Mouse (Mus musculus): ENCODE results near the gene Erp27. TPM values are rescaled to one million over a fixed set of nuclear protein-coding genes. Genes with fewer than 3 reads are reported as not detected.

The Erp27 gene
- polyA plus RNA-seq, 1 experiment from 2014 or later = 0.34 TPM

DNA sequence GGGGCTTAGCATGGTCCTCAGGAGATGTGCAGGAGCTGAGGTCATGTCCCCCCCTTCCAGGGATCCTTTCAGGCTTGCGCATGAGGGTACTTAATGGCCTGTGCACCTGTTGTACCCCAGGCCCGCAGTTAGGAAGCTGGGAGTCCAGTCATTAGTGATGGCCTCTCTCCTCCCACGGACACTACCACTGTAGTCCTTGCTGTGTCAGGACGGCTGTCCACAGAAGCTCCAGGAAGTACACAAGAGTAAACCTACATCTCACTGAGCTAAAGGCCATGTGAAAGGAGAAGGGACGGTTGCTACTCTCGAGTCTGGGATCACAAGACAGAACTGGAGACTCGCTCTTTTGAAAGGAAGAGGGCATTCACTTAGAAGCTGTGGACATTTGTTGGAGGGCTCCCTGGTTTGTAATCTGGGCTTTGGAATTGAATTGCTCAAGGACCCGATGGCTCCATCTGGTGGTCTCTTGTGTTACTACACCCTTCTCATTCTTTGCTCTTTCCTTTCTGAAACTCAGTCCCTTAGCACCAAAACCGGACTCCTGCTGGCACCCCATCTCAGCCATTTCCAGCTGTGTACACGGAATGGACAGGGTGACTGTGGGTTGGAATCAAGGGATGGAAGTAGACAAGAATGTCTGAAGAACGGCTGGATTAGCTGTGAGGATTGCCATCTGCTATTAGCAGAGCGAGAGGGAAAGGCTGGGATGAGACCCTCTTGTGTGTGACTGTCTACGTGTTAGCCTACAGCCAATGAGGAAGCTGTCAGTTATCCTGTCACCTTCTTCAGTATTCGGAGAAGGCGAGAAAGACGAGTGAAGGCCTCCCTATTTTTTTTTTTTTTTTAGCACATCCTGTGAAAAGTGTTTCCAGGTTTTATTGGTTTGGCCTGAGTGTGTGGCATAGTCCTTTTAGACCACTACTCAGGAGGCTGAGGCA is 1.4 kb downstream of the Erp27 start:
- 0 out of 2 replicates have a peak, but pooled peaks have one; percentile 25 for ATAC-seq (replicated peaks; ENCODE audit: low FRiP score)
- H3K4me2 ChIP-seq = no peak overlapping the region
- 35% methylated on average over 16 of the region's 16 CpGs for WGBS
- no peak overlapping the region for H3K4me3 ChIP-seq (ENCODE audit: low read depth, low read length)
- H3K36me3 ChIP-seq (ENCODE audit: control insufficient read depth, insufficient read depth, low read length) = no peaks in the 10 kb centered on the region
- H3K27me3 ChIP-seq (replicated peaks; ENCODE audit: control insufficient read depth, insufficient read depth, low read length) = no peaks in the 10 kb centered on the region
- no peaks in the 10 kb centered on the region for H3K9me3 ChIP-seq (ENCODE audit: control insufficient read depth, low read length)
- H3K9ac ChIP-seq (ENCODE audit: low read depth, low read length) = no peak overlapping the region
- no peak overlapping the region for H3K27ac ChIP-seq (ENCODE audit: low read depth, low read length)
- H3K4me1 ChIP-seq (replicated peaks; ENCODE audit: control insufficient read depth, insufficient read depth, low read length) = no peaks in the 10 kb centered on the region
- DNase-seq (ENCODE audit: low spot score) = peak; percentile 60

DNA sequence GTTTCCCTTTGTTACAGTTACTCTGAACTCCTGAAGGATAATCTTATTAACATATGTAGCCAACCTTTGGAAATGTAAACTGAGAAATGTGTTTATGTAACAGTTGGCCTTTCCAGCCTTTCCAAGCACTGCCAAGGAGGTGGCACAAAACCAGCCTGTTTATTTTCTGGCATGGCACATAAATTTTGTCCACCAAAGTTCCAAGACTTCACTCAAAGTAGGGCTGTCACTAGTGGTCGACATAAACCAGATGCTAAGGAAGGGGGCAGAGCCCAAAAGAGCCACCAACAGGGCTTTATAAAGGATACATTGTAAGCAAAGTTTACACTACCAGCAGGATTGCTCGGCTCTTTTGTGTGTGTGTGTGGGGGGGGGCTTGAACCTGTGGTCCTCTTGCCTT is 4.1 kb downstream of the Erp27 start:
- no peaks in the 10 kb centered on the region for H3K9me3 ChIP-seq (ENCODE audit: control insufficient read depth, low read length)
- H3K9ac ChIP-seq (ENCODE audit: low read depth, low read length) = no peak overlapping the region
- no peaks in the 10 kb centered on the region for H3K36me3 ChIP-seq (ENCODE audit: control insufficient read depth, insufficient read depth, low read length)
- H3K4me3 ChIP-seq (ENCODE audit: low read depth, low read length) = no peak overlapping the region
- no peaks in the 10 kb centered on the region for H3K27me3 ChIP-seq (replicated peaks; ENCODE audit: control insufficient read depth, insufficient read depth, low read length)
- DNase-seq (ENCODE audit: low spot score) (no peak), ATAC-seq (replicated peaks; ENCODE audit: low FRiP score) (no peak)
- no peaks in the 10 kb centered on the region for H3K4me1 ChIP-seq (replicated peaks; ENCODE audit: control insufficient read depth, insufficient read depth, low read length)
- 33% methylated on average over 2 of the region's 2 CpGs for WGBS
- H3K4me2 ChIP-seq = no peak overlapping the region
- H3K27ac ChIP-seq (ENCODE audit: low read depth, low read length) = no peak overlapping the region

DNA sequence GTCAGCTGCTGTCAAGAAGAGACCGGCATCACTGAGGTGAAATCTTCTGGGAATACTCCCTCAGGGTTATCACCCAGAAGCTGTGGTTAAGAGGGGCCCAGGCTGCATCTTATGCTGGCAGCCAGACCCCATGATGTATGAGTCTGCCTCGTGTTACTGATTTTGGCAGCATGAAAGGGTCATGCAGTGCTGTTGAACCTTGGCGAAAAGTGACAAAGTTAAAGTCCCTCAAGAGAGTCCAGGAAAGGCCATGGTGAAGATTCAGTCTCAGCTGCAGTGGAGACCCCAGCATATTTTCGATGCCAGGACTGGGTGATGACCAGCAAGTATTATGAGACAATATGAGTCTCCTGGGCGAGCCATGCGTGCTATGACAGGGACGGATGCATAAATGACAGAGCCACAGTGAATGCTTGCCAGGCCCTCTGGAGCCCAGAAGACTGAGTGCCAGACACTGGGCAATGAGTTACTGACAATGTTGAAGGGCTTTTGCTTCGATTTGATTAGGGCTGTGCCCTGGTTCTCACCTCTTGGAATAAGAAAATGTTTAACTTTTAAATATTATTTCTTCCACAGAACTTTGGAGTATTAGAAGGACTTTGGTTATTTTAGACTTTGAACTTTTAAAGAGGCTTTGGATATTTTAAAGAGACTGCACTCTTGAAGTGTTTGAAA is 6.1 kb downstream of the Erp27 start:
- H3K4me3 ChIP-seq (ENCODE audit: low read depth, low read length) = no peak overlapping the region
- DNase-seq (ENCODE audit: low spot score) (no peak), ATAC-seq (replicated peaks; ENCODE audit: low FRiP score) (no peak)
- 80% methylated on average over 8 of the region's 8 CpGs for WGBS
- no peak overlapping the region for H3K9ac ChIP-seq (ENCODE audit: low read depth, low read length)
- H3K4me1 ChIP-seq (replicated peaks; ENCODE audit: control insufficient read depth, insufficient read depth, low read length) = no peaks in the 10 kb centered on the region
- no peaks in the 10 kb centered on the region for H3K9me3 ChIP-seq (ENCODE audit: control insufficient read depth, low read length)
- H3K27me3 ChIP-seq (replicated peaks; ENCODE audit: control insufficient read depth, insufficient read depth, low read length) = no peaks in the 10 kb centered on the region
- no peak overlapping the region for H3K4me2 ChIP-seq
- H3K27ac ChIP-seq (ENCODE audit: low read depth, low read length) = no peak overlapping the region
- H3K36me3 ChIP-seq (ENCODE audit: control insufficient read depth, insufficient read depth, low read length) = no peaks in the 10 kb centered on the region

DNA sequence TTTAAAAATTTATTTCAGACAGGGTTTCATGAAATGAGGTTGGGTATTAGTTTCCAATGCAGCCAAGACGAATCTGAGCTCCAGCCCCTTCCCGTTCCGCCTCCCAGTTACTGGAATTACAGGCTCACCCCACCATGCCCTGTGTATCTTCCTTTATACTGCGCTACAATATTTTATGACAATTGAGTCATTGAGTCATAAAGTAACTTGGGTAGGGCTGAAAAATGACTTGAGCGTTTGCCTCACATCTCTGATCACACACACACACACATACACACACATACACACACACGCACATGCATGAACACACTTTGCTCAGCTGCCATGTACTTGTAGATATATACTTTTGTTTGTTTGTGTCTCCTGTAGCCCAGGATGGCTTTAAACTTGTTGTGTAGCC is 7.7 kb downstream of the Erp27 start:
- Histone ChIP-seq H3K9me3 (ENCODE audit: control insufficient read depth, low read length) (no peaks in the 10 kb centered on the region), H3K36me3 (ENCODE audit: control insufficient read depth, insufficient read depth, low read length) (no peaks in the 10 kb centered on the region), H3K9ac (ENCODE audit: low read depth, low read length) (no peak overlapping the region), H3K4me3 (ENCODE audit: low read depth, low read length) (no peak overlapping the region), H3K4me1 (replicated peaks; ENCODE audit: control insufficient read depth, insufficient read depth, low read length) (no peaks in the 10 kb centered on the region), H3K4me2 (no peak overlapping the region), H3K27me3 (replicated peaks; ENCODE audit: control insufficient read depth, insufficient read depth, low read length) (no peaks in the 10 kb centered on the region), H3K27ac (ENCODE audit: low read depth, low read length) (no peak overlapping the region)
- ATAC-seq (replicated peaks; ENCODE audit: low FRiP score) (no peak), DNase-seq (ENCODE audit: low spot score) (no peak)
- 93% methylated on average over 6 of the region's 6 CpGs for WGBS

DNA sequence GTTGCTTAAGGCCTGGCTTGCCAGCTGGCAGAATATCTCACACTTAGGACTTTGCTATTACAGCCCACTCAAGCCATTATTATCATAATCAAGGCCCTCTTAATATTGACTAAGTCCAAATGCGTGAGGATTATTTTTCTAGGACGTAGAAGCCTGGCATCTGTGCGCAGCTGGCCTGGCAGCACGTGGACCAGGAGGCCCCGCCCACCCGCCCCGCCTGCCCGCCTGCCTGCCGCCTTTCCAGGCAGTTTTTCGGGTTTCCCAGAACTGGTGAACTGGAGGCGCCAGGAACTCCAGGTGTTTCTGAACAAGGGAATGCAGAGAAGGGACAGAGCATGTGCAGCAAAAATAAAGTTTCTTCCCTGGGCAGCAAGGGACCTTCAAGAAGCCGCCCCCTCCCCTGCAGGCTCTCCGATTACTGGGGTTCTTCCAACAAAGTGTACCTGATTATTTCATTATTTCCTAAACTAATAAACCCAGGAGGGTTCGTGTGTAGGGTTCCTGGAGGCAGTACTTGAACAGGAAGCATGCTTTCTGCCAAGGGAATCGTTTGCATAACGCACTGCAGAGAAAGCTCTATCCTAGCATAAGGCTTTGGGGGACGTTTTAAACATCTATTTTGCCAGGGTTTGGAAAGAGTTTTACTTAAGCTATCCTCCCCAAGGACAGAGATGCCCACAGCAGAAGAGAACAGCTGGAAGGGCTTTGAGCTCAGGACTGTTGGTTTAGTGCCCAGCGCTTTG is 8.4 kb downstream of the Erp27 start:
- no peaks in the 10 kb centered on the region for H3K27me3 ChIP-seq (replicated peaks; ENCODE audit: control insufficient read depth, insufficient read depth, low read length)
- no peaks in the 10 kb centered on the region for H3K4me1 ChIP-seq (replicated peaks; ENCODE audit: control insufficient read depth, insufficient read depth, low read length)
- peak; percentile 51; the same call in 1 of the 2 replicates for ATAC-seq (replicated peaks; ENCODE audit: low FRiP score)
- DNase-seq (ENCODE audit: low spot score) = peak; percentile 51
- no peaks in the 10 kb centered on the region for H3K9me3 ChIP-seq (ENCODE audit: control insufficient read depth, low read length)
- H3K4me3 ChIP-seq (ENCODE audit: low read depth, low read length) = peak overlapping the region; percentile 6; the same call in 1 of the 2 replicates
- 30% methylated on average over 18 of the region's 18 CpGs for WGBS
- H3K4me2 ChIP-seq = peak overlapping the region; percentile 52
- H3K36me3 ChIP-seq (ENCODE audit: control insufficient read depth, insufficient read depth, low read length) = no peaks in the 10 kb centered on the region
- no peak overlapping the region for H3K9ac ChIP-seq (ENCODE audit: low read depth, low read length)
- H3K27ac ChIP-seq (ENCODE audit: low read depth, low read length) = no peak overlapping the region

DNA sequence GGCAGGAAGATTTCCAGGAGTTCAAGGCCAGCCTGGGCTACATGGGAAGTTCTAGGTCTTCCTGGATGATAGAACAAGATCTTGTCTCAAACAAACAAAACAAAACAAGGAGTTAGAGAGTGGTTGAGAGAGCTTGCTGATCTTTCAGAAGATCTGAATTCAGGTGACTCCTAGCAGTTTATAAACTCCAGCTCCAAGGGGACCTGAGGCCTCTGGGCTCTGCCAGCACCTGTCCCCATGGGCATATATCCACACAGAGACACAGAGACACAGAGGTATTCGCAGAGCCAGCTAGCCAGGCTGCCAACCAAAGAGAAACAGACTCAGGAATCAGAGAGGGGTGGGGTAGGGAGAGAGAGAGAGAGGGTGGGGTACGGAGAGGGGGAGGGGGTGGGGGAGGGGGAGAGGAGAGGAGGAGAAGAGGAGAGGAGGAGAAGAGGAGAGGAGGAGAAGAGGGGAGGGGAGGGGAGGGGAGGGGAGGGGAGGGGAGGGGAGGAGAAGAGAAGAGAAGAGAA is 9.2 kb downstream of the Erp27 start:
- Histone ChIP-seq H3K4me3 (ENCODE audit: low read depth, low read length) (no peak overlapping the region), H3K27ac (ENCODE audit: low read depth, low read length) (no peak overlapping the region), H3K9ac (ENCODE audit: low read depth, low read length) (no peak overlapping the region), H3K36me3 (ENCODE audit: control insufficient read depth, insufficient read depth, low read length) (no peaks in the 10 kb centered on the region), H3K9me3 (ENCODE audit: control insufficient read depth, low read length) (no peaks in the 10 kb centered on the region), H3K4me1 (replicated peaks; ENCODE audit: control insufficient read depth, insufficient read depth, low read length) (no peaks in the 10 kb centered on the region), H3K4me2 (no peak overlapping the region), H3K27me3 (replicated peaks; ENCODE audit: control insufficient read depth, insufficient read depth, low read length) (no peaks in the 10 kb centered on the region)
- WGBS = 69% methylated on average over 1 of the region's 2 CpGs
- ATAC-seq (replicated peaks; ENCODE audit: low FRiP score) (no peak), DNase-seq (ENCODE audit: low spot score) (no peak)

DNA sequence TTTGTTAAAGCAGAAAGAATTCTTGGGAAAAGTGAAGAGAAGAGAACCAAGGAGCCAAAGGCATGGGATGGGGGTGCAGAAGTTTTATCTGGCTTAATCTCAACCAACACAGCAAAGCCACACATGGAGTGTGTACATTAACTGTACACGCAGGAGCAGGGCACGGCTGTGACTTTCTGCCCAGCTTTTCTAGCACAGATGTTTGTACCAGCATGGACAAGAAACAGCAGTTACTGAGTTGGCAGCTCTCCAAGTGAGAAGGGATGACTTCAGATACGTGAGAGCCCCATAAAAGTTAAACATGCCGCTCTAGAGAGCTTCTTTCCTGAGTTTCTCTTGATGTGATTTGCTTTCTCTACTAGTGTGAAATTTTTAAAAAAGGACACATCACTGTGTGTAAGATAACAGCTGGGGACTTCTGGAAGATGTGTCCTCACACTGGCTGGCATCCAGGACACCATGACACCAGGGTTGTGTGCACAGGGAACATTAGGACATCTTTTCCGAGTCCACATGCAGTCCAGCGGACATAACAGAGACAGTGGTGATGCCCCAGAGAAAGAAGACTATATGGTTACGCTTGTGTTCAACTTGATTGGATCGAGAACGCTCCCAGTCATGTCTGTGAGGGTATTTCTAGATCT is 11.6 kb downstream of the Erp27 start:
- no peaks in the 10 kb centered on the region for H3K27me3 ChIP-seq (replicated peaks; ENCODE audit: control insufficient read depth, insufficient read depth, low read length)
- WGBS = 80% methylated on average over 9 of the region's 9 CpGs

DNA sequence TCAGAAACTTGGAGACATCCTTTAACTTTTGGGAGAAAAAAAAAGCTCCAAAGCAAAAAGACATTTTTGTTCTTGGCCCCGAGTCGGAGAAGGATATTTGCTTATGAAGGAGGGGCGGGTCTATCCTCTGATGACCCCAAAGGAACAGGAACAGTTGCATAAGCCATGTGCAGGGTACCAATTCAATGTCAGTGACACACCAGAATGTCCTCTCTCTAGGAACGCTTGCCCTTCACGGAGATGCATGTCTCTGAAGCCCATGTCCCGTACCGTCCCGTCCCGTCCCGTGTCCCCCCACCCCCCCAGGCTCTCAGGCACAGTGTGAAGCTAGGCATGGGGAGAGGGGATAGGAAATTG is 15.1 kb downstream of the Erp27 start:
- H3K27me3 ChIP-seq (replicated peaks; ENCODE audit: control insufficient read depth, insufficient read depth, low read length) = no peaks in the 10 kb centered on the region
- no peak overlapping the region for H3K27ac ChIP-seq (ENCODE audit: low read depth, low read length)
- H3K36me3 ChIP-seq (ENCODE audit: control insufficient read depth, insufficient read depth, low read length) = no peaks in the 10 kb centered on the region
- 80% methylated on average over 10 of the region's 10 CpGs for WGBS
- DNase-seq (ENCODE audit: low spot score) (no peak), ATAC-seq (replicated peaks; ENCODE audit: low FRiP score) (no peak)
- H3K9me3 ChIP-seq (ENCODE audit: control insufficient read depth, low read length) = no peaks in the 10 kb centered on the region
- no peak overlapping the region for H3K4me3 ChIP-seq (ENCODE audit: low read depth, low read length)
- no peak overlapping the region for H3K4me2 ChIP-seq
- no peak overlapping the region for H3K9ac ChIP-seq (ENCODE audit: low read depth, low read length)
- no peaks in the 10 kb centered on the region for H3K4me1 ChIP-seq (replicated peaks; ENCODE audit: control insufficient read depth, insufficient read depth, low read length)

More for the DNA sequence above, 11.6 kb downstream of the Erp27 start:
- H3K4me1 ChIP-seq (replicated peaks; ENCODE audit: control insufficient read depth, insufficient read depth, low read length) = no peaks in the 10 kb centered on the region
- H3K4me3 ChIP-seq (ENCODE audit: low read depth, low read length) = no peak overlapping the region
- DNase-seq (ENCODE audit: low spot score) = no peak
- no peak overlapping the region for H3K9ac ChIP-seq (ENCODE audit: low read depth, low read length)
- ATAC-seq (replicated peaks; ENCODE audit: low FRiP score) = no peak
- H3K4me2 ChIP-seq = no peak overlapping the region
- no peaks in the 10 kb centered on the region for H3K36me3 ChIP-seq (ENCODE audit: control insufficient read depth, insufficient read depth, low read length)
- H3K27ac ChIP-seq (ENCODE audit: low read depth, low read length) = no peak overlapping the region
- no peaks in the 10 kb centered on the region for H3K9me3 ChIP-seq (ENCODE audit: control insufficient read depth, low read length)
